Mouse (Mus musculus) kidney, postnatal 10 days (tissue): ENCODE measurements at regions not wholly inside any gene's neighbourhood (a gene's known extent, or its start where the extent isn't known, plus 50 kb on each side); places are given as distances from the start of the nearest gene placed in this dataset.
"Not testable (repeated sequence)": the region's sequence is repeated elsewhere in the genome, so short reads cannot be mapped to it uniquely, and the experiment has no call there.

Experiments
- DNase-seq: peaks from one replicate; pipeline ENCODE4 v3.0.0; 2021; ENCODE audit warnings: mixed read lengths

DNA sequence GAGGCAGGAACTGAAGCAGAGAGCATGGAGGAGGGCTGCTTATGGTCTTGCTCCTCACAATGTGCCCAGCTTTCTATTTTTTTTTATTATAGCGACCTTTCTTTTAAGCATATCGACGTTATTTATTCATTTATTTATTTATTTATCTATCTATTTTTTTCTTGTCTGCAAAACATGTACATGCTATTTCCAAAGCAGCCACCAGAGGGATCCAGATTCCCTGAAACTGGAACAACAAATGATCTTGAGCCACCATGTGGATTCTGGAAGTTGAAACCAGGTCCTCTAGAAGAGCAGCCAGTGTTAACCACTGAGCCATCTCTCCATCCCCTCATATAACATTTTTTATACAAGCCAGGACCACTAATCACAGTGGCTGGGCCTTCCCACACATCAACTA is 338.1 kb downstream of the Gm21863 start:
- not testable (repeated sequence) for DNase-seq

DNA sequence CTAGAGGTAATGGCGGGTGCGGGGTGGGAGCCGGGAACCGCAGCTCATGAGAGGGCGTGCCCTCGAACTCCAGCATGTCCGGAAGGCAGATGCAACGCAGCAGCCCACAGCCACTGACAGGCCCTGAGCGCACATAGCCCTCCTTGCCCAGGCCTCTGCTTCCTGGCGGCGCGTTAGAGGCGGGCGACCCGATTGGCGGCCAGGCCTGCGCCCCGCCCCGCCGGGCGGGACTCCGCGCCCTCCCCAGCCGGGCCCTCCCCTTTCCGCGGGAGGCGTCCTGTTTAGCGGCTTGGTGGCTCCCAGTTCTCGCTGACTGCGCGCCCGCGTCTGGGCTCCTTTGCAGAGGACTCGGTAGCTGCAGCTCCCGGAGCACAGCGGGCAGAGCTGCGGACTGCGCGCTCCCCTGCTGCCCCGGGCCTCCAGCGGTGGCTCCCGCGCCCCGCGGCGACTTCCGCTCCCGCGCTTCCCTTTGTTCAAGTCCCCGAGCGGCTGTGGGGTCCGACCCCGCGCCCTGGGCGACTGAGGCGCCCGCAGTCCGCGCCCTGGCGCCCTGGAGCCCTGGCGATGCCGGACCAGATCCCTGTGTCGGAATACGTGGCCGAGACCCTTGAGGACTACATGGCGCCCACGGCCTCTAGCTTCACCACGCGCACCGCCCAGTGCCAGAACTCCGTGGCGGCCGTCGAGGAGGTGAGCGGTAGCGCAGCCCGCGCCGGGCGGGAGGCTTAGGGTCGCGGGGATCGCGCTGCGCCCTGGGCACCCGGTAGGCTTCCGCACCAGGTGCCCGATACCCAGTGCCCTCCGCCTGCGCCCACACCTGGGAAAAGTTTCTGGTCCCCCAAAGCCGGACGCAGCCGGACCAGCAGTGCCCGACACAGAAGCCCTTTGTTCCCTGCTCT is 357.9 kb downstream of the Gm21863 start:
- DNase-seq = peak; percentile 4
